Mouse (Mus musculus): ENCODE measurements at regions not wholly inside any gene's neighbourhood (a gene's known extent, or its start where the extent isn't known, plus 50 kb on each side); places are given as distances from the start of the nearest gene placed in this dataset.

- 63% methylated on average over 6 of the region's 6 CpGs for WGBS
- DNase-seq (ENCODE audit: low spot score) (peak; percentile 20), ATAC-seq (ENCODE audit: low read depth) (no peak)
- H3K4me3 ChIP-seq (ENCODE audit: low read depth, low read length), result no peak overlapping the region
- H3K27me3 ChIP-seq (replicated peaks; ENCODE audit: control insufficient read depth, insufficient read depth, low read length), result no peaks in the 10 kb centered on the region
- H3K9me3 ChIP-seq (ENCODE audit: control insufficient read depth, low read length), result no peaks in the 10 kb centered on the region
- H3K27ac ChIP-seq (replicated peaks; ENCODE audit: low read depth, low read length), result no peak overlapping the region
- no peaks in the 10 kb centered on the region for H3K4me1 ChIP-seq (ENCODE audit: control insufficient read depth, insufficient read depth, low read length)
- no peaks in the 10 kb centered on the region for H3K36me3 ChIP-seq (ENCODE audit: control insufficient read depth, insufficient read depth, low read length)
- H3K9ac ChIP-seq (ENCODE audit: low read depth, low read length), result no peak overlapping the region
- no peak overlapping the region for H3K4me2 ChIP-seq (ENCODE audit: low read depth, low read length)
Observed at GRCm38 (mm10) chr5:90000758-90001157, 117.6 kb upstream of the Adamts3 start.

GRCm38 (mm10) chr5:89991568-89991967 is 108.4 kb upstream of the Adamts3 start:
- no peak overlapping the region for H3K27ac ChIP-seq (replicated peaks; ENCODE audit: low read depth, low read length)
- no peak overlapping the region for H3K9ac ChIP-seq (ENCODE audit: low read depth, low read length)
- DNase-seq (ENCODE audit: low spot score), result no peak
- no peaks in the 10 kb centered on the region for H3K36me3 ChIP-seq (ENCODE audit: control insufficient read depth, insufficient read depth, low read length)
- H3K4me1 ChIP-seq (ENCODE audit: control insufficient read depth, insufficient read depth, low read length), result no peaks in the 10 kb centered on the region
- no peak overlapping the region for H3K4me2 ChIP-seq (ENCODE audit: low read depth, low read length)
- H3K4me3 ChIP-seq (ENCODE audit: low read depth, low read length), result no peak overlapping the region
- ATAC-seq (ENCODE audit: low read depth), result no peak
- WGBS, result 70% methylated on average over 2 of the region's 2 CpGs
- H3K9me3 ChIP-seq (ENCODE audit: control insufficient read depth, low read length), result no peaks in the 10 kb centered on the region
- no peaks in the 10 kb centered on the region for H3K27me3 ChIP-seq (replicated peaks; ENCODE audit: control insufficient read depth, insufficient read depth, low read length)

GRCm38 (mm10) chr5:89981627-89982026 is 98.5 kb upstream of the Adamts3 start:
- no peaks in the 10 kb centered on the region for H3K27me3 ChIP-seq (replicated peaks; ENCODE audit: control insufficient read depth, insufficient read depth, low read length)
- WGBS, result 56% methylated on average over 6 of the region's 6 CpGs
- no peaks in the 10 kb centered on the region for H3K4me1 ChIP-seq (ENCODE audit: control insufficient read depth, insufficient read depth, low read length)
- DNase-seq (ENCODE audit: low spot score), result peak; percentile 13
- no peak overlapping the region for H3K9ac ChIP-seq (ENCODE audit: low read depth, low read length)
- no peak overlapping the region for H3K4me2 ChIP-seq (ENCODE audit: low read depth, low read length)
- ATAC-seq (ENCODE audit: low read depth), result no peak
- H3K4me3 ChIP-seq (ENCODE audit: low read depth, low read length), result no peak overlapping the region
- no peak overlapping the region for H3K27ac ChIP-seq (replicated peaks; ENCODE audit: low read depth, low read length)
- no peaks in the 10 kb centered on the region for H3K9me3 ChIP-seq (ENCODE audit: control insufficient read depth, low read length)
- H3K36me3 ChIP-seq (ENCODE audit: control insufficient read depth, insufficient read depth, low read length), result no peaks in the 10 kb centered on the region

- no peak overlapping the region for H3K27ac ChIP-seq (replicated peaks; ENCODE audit: low read depth, low read length)
- ATAC-seq (ENCODE audit: low read depth), result no peak
- no peak overlapping the region for H3K4me3 ChIP-seq (ENCODE audit: low read depth, low read length)
- H3K27me3 ChIP-seq (replicated peaks; ENCODE audit: control insufficient read depth, insufficient read depth, low read length), result no peaks in the 10 kb centered on the region
- H3K36me3 ChIP-seq (ENCODE audit: control insufficient read depth, insufficient read depth, low read length), result no peaks in the 10 kb centered on the region
- H3K4me1 ChIP-seq (ENCODE audit: control insufficient read depth, insufficient read depth, low read length), result no peaks in the 10 kb centered on the region
- WGBS, result 87% methylated on average over 3 of the region's 3 CpGs
- H3K4me2 ChIP-seq (ENCODE audit: low read depth, low read length), result no peak overlapping the region
- DNase-seq (ENCODE audit: low spot score), result no peak
- H3K9ac ChIP-seq (ENCODE audit: low read depth, low read length), result no peak overlapping the region
- no peaks in the 10 kb centered on the region for H3K9me3 ChIP-seq (ENCODE audit: control insufficient read depth, low read length)
Observed at GRCm38 (mm10) chr5:89980204-89980603, 97.1 kb upstream of the Adamts3 start.

GRCm38 (mm10) chr5:89952611-89953010 is 69.5 kb upstream of the Adamts3 start:
- Histone ChIP-seq H3K4me1 (ENCODE audit: control insufficient read depth, insufficient read depth, low read length) (no peaks in the 10 kb centered on the region), H3K9me3 (ENCODE audit: control insufficient read depth, low read length) (no peaks in the 10 kb centered on the region), H3K4me3 (ENCODE audit: low read depth, low read length) (no peak overlapping the region), H3K27ac (replicated peaks; ENCODE audit: low read depth, low read length) (no peak overlapping the region), H3K4me2 (ENCODE audit: low read depth, low read length) (no peak overlapping the region), H3K9ac (ENCODE audit: low read depth, low read length) (no peak overlapping the region), H3K27me3 (replicated peaks; ENCODE audit: control insufficient read depth, insufficient read depth, low read length) (no peaks in the 10 kb centered on the region), H3K36me3 (ENCODE audit: control insufficient read depth, insufficient read depth, low read length) (no peaks in the 10 kb centered on the region)
- no peak for ATAC-seq (ENCODE audit: low read depth)
- no peak for DNase-seq (ENCODE audit: low spot score)
- WGBS, result 90% methylated on average over 11 of the region's 11 CpGs

GRCm38 (mm10) chr5:89945660-89945925 is 62.5 kb upstream of the Adamts3 start:
- Histone ChIP-seq H3K27me3 (replicated peaks; ENCODE audit: control insufficient read depth, insufficient read depth, low read length) (no peaks in the 10 kb centered on the region), H3K4me3 (ENCODE audit: low read depth, low read length) (no peak overlapping the region), H3K4me1 (ENCODE audit: control insufficient read depth, insufficient read depth, low read length) (0 out of 2 replicates have a peak, but pooled peaks cover 3% of the 10 kb centered on the region), H3K4me2 (ENCODE audit: low read depth, low read length) (no peak overlapping the region), H3K9ac (ENCODE audit: low read depth, low read length) (no peak overlapping the region), H3K36me3 (ENCODE audit: control insufficient read depth, insufficient read depth, low read length) (no peaks in the 10 kb centered on the region), H3K27ac (replicated peaks; ENCODE audit: low read depth, low read length) (no peak overlapping the region), H3K9me3 (ENCODE audit: control insufficient read depth, low read length) (0 out of 2 replicates have a peak, but pooled peaks cover 4% of the 10 kb centered on the region)
- WGBS, result 45% methylated on average over 3 of the region's 3 CpGs
- DNase-seq (ENCODE audit: low spot score), result peak; percentile 3
- ATAC-seq (ENCODE audit: low read depth), result no peak

GRCm38 (mm10) chr5:89944855-89945659 is 61.9 kb upstream of the Adamts3 start:
- 51% methylated on average over 5 of the region's 5 CpGs for WGBS
- Histone ChIP-seq H3K27me3 (replicated peaks; ENCODE audit: control insufficient read depth, insufficient read depth, low read length) (no peaks in the 10 kb centered on the region), H3K9ac (ENCODE audit: low read depth, low read length) (no peak overlapping the region), H3K36me3 (ENCODE audit: control insufficient read depth, insufficient read depth, low read length) (no peaks in the 10 kb centered on the region), H3K27ac (replicated peaks; ENCODE audit: low read depth, low read length) (no peak overlapping the region), H3K4me2 (ENCODE audit: low read depth, low read length) (no peak overlapping the region), H3K9me3 (ENCODE audit: control insufficient read depth, low read length) (0 out of 2 replicates have a peak, but pooled peaks cover 7% of the 10 kb centered on the region), H3K4me1 (ENCODE audit: control insufficient read depth, insufficient read depth, low read length) (0 out of 2 replicates have a peak, but pooled peaks cover 3% of the 10 kb centered on the region), H3K4me3 (ENCODE audit: low read depth, low read length) (no peak overlapping the region)
- ATAC-seq (ENCODE audit: low read depth), result no peak
- DNase-seq (ENCODE audit: low spot score), result no peak

- Histone ChIP-seq H3K27me3 (replicated peaks; ENCODE audit: control insufficient read depth, insufficient read depth, low read length) (no peaks in the 10 kb centered on the region), H3K4me3 (ENCODE audit: low read depth, low read length) (no peak overlapping the region), H3K27ac (replicated peaks; ENCODE audit: low read depth, low read length) (no peak overlapping the region), H3K4me1 (ENCODE audit: control insufficient read depth, insufficient read depth, low read length) (0 out of 2 replicates have a peak, but pooled peaks cover 3% of the 10 kb centered on the region), H3K36me3 (ENCODE audit: control insufficient read depth, insufficient read depth, low read length) (no peaks in the 10 kb centered on the region), H3K9me3 (ENCODE audit: control insufficient read depth, low read length) (peaks cover 13% of the 10 kb centered on the region; the same call in 1 of the 2 replicates), H3K4me2 (ENCODE audit: low read depth, low read length) (no peak overlapping the region), H3K9ac (ENCODE audit: low read depth, low read length) (no peak overlapping the region)
- DNase-seq (ENCODE audit: low spot score) (peak; percentile 35), ATAC-seq (ENCODE audit: low read depth) (peak; percentile 70)
- WGBS, result 57% methylated on average over 9 of the region's 9 CpGs
Observed at GRCm38 (mm10) chr5:89943276-89944127, 60.4 kb upstream of the Adamts3 start.

All from embryonic facial prominence, embryonic 14.5 days (tissue).